ENCODE assay signal across 13 mouse cellular contexts in the genomic region with DNA sequence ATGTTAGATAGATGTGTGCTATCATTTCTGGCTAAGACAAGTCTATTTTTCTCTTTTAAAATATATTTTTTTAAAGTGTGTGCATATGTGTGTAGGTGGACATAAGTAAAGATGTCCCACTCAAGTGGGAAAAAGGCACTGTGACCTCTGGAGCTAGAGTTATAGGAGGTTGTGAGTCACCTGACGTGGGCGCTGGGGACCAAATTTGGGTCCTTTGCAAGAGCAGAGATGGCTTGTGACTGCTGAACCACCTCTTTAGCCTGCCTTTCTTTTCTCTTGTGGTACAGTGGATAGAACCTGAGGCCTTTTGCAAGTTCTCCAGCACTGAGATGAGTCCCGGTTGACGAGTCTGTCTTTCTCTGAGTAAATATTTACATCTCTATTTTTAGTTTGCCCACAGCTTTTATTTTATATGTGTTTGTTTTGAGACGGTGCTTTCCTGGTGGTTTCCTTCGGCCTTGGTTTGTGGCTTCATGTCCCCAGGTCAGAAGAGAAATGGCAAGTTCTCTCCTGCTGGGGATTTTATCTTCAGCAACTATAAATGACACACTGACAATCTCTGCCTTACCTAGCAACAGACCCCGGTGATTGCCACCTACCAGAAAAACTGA. TPM values are rescaled to one million over a fixed set of nuclear protein-coding genes. Genes with fewer than 3 reads are reported as not detected.
DNase-seq lines count a peak whose midpoint lies in the region; ATAC-seq and TF ChIP-seq lines count a peak whose summit lies in the region.
"Had no signal": no experiment of that assay in that cellular context is flagged by ENCODE, and none has a peak within 500 bp of the region (broad histone marks: within the 10 kb centered on the region; RNA-seq: fewer than 3 reads in every experiment).

No protein-coding gene starts in this region.

- H3K4me2 ChIP-seq in heart, embryonic 15.5 days = no peak overlapping the region
- no peak overlapping the region for H3K4me2 ChIP-seq in forebrain, embryonic 15.5 days (replicated peaks)
- H3K4me2 ChIP-seq in midbrain, postnatal 0 days (ENCODE audit: low read depth, low read length, poor library complexity, severe bottlenecking) = no peak overlapping the region
- H3K4me2 ChIP-seq: limb, embryonic 15.5 days had no signal

- no peaks in the 10 kb centered on the region for H3K9me3 ChIP-seq in heart, embryonic 15.5 days (replicated peaks)
- H3K9me3 ChIP-seq in heart, embryonic 10.5 days = no peaks in the 10 kb centered on the region
- no peaks in the 10 kb centered on the region for H3K9me3 ChIP-seq in forebrain, embryonic 15.5 days
- no peaks in the 10 kb centered on the region for H3K9me3 ChIP-seq in midbrain, postnatal 0 days (ENCODE audit: low read length)
- H3K9me3 ChIP-seq: embryonic facial prominence, embryonic 10.5 days; limb, embryonic 15.5 days had no signal

- peaks cover 26% of the 10 kb centered on the region for H3K4me1 ChIP-seq in heart, embryonic 15.5 days (replicated peaks)
- H3K4me1 ChIP-seq in heart, embryonic 10.5 days = peaks cover 21% of the 10 kb centered on the region
- H3K4me1 ChIP-seq in forebrain, embryonic 15.5 days = peaks cover 21% of the 10 kb centered on the region
- H3K4me1 ChIP-seq in midbrain, postnatal 0 days (ENCODE audit: insufficient read depth, low read length) = peaks cover 10% of the 10 kb centered on the region; the same call in 1 of the 2 replicates

- no peaks in the 10 kb centered on the region for H3K36me3 ChIP-seq in heart, embryonic 15.5 days
- 0 out of 2 replicates have a peak, but pooled peaks cover 2% of the 10 kb centered on the region for H3K36me3 ChIP-seq in heart, embryonic 10.5 days
- H3K36me3 ChIP-seq in forebrain, embryonic 15.5 days = no peaks in the 10 kb centered on the region
- no peaks in the 10 kb centered on the region for H3K36me3 ChIP-seq in midbrain, postnatal 0 days (ENCODE audit: insufficient read depth, low read length)
- H3K36me3 ChIP-seq: embryonic facial prominence, embryonic 10.5 days; limb, embryonic 15.5 days had no signal

- H3K27me3 ChIP-seq in heart, embryonic 15.5 days = no peaks in the 10 kb centered on the region
- no peaks in the 10 kb centered on the region for H3K27me3 ChIP-seq in heart, embryonic 10.5 days (ENCODE audit: insufficient read depth, poor library complexity, severe bottlenecking)
- no peaks in the 10 kb centered on the region for H3K27me3 ChIP-seq in forebrain, embryonic 15.5 days
- H3K27me3 ChIP-seq in midbrain, postnatal 0 days (ENCODE audit: insufficient read depth, low read length) = no peaks in the 10 kb centered on the region
- H3K27me3 ChIP-seq: limb, embryonic 15.5 days had no signal

- ATAC-seq in heart, embryonic 15.5 days (replicated peaks; ENCODE audit: insufficient number of reproducible peaks, insufficient read depth, low FRiP score, low read depth) = no peak
- ATAC-seq in forebrain, embryonic 15.5 days (replicated peaks) = no peak
- no peak for ATAC-seq in midbrain, postnatal 0 days (ENCODE audit: low FRiP score)

- DNase-seq in heart, embryonic 10.5 days (ENCODE audit: low spot score) = no peak
- DNase-seq in B cell, adult 2 months = peak; percentile 21 to 28
- no peak for DNase-seq in midbrain, postnatal 0 days (ENCODE audit: low spot score)
- no peak for DNase-seq in lung, postnatal 14 days
- DNase-seq in lung, postnatal 36 days = no peak
- no peak for DNase-seq in embryo, embryonic 10.5 days (ENCODE audit: low spot score)
- DNase-seq: cerebellum, adult 8-10 months; heart, adult 18-20 months; kidney, postnatal 36 days had no signal

- no peak overlapping the region for H3K4me3 ChIP-seq in heart, embryonic 15.5 days
- no peak overlapping the region for H3K4me3 ChIP-seq in heart, embryonic 10.5 days
- H3K4me3 ChIP-seq in forebrain, embryonic 15.5 days = no peak overlapping the region
- no peak overlapping the region for H3K4me3 ChIP-seq in midbrain, postnatal 0 days (ENCODE audit: low read depth, low read length)
- H3K4me3 ChIP-seq: embryonic facial prominence, embryonic 10.5 days; limb, embryonic 15.5 days had no signal

- H3K9ac ChIP-seq in heart, embryonic 15.5 days = no peak overlapping the region
- no peak overlapping the region for H3K9ac ChIP-seq in forebrain, embryonic 15.5 days (replicated peaks)
- H3K9ac ChIP-seq in midbrain, postnatal 0 days (replicated peaks; ENCODE audit: low read length, poor library complexity, severe bottlenecking) = no peak overlapping the region
- H3K9ac ChIP-seq: limb, embryonic 15.5 days had no signal

- no peak for TF ChIP-seq CTCF in midbrain, postnatal 0 days (IDR thresholded peaks at IDR 0.05)

- 67% methylated on average over 7 of the region's 7 CpGs for WGBS in heart, embryonic 15.5 days
- WGBS in heart, embryonic 10.5 days = 78% methylated on average over 7 of the region's 7 CpGs
- 84% methylated on average over 7 of the region's 7 CpGs for WGBS in forebrain, embryonic 15.5 days
- WGBS in midbrain, postnatal 0 days = 66% methylated on average over 7 of the region's 7 CpGs

- H3K27ac ChIP-seq in heart, embryonic 15.5 days = 0 out of 2 replicates have a peak overlapping the region, but pooled peaks have one; percentile 32
- no peak overlapping the region for H3K27ac ChIP-seq in heart, embryonic 10.5 days
- peak overlapping the region; percentile 69 for H3K27ac ChIP-seq in forebrain, embryonic 15.5 days (replicated peaks)
- H3K27ac ChIP-seq in midbrain, postnatal 0 days (ENCODE audit: low read depth, low read length) = 0 out of 2 replicates have a peak overlapping the region, but pooled peaks have one; percentile 7
- H3K27ac ChIP-seq: embryonic facial prominence, embryonic 10.5 days; limb, embryonic 15.5 days had no signal

RNA-seq across cellular contexts. Expression of gene Jmjd1c, which starts 30.5 kb away (rescaled TPM):
- 33.3 and 33.5 TPM in 2 replicates for polyA plus RNA-seq in heart, embryonic 15.5 days (2015; fragmentation: Nextera tagmentation; extraction: Ambion mirVana)
- 27.8 and 30.4 TPM in 2 replicates for polyA plus RNA-seq in heart, embryonic 10.5 days (2016; fragmentation: Nextera tagmentation; extraction: Ambion mirVana)
- 64.1 and 65.2 TPM in 2 replicates for polyA plus RNA-seq in forebrain, embryonic 15.5 days (2015; fragmentation: Nextera tagmentation; extraction: Ambion mirVana)
- total RNA-seq in midbrain, postnatal 0 days (2014; rRNA removed) = 63.8 and 74.6 TPM in 2 replicates
- polyA plus RNA-seq in midbrain, postnatal 0 days (2015; fragmentation: Nextera tagmentation; extraction: Ambion mirVana) = 33.8 and 45.1 TPM in 2 replicates

RNA-seq across cellular contexts. Expression of gene Reep3, which starts 31.4 kb away (rescaled TPM):
- 30.6 and 31.5 TPM in 2 replicates for polyA plus RNA-seq in heart, embryonic 15.5 days (2015; fragmentation: Nextera tagmentation; extraction: Ambion mirVana)
- polyA plus RNA-seq in heart, embryonic 10.5 days (2016; fragmentation: Nextera tagmentation; extraction: Ambion mirVana) = 21.2 and 26.1 TPM in 2 replicates
- 36.6 and 37.0 TPM in 2 replicates for polyA plus RNA-seq in forebrain, embryonic 15.5 days (2015; fragmentation: Nextera tagmentation; extraction: Ambion mirVana)
- total RNA-seq in midbrain, postnatal 0 days (2014; rRNA removed) = 28.1 and 30.0 TPM in 2 replicates
- 26.6 and 26.7 TPM in 2 replicates for polyA plus RNA-seq in midbrain, postnatal 0 days (2015; fragmentation: Nextera tagmentation; extraction: Ambion mirVana)

Comparison
In these comparisons a context has a peak if more than half of its experiments do, and no peak if none do; other contexts are left out.
1. DNase-seq: peak in B cell, adult 2 months (2 of 2); none in heart, embryonic 10.5 days (single experiment), midbrain, postnatal 0 days (single experiment), lung, postnatal 14 days (single experiment), lung, postnatal 36 days (single experiment) and embryo, embryonic 10.5 days (single experiment).